Mouse (Mus musculus) frontal cortex, postnatal 36 days (tissue): Measurements from ENCODE around the gene Ppt2.

Source experiments
- DNase-seq, 2 experiments: peaks; one replicate each; pipeline ENCODE4 v3.0.0; 2022; ENCODE audit warnings: low spot score in 2 of 2

The Ppt2 gene

GRCm38 (mm10) chr17:34639461-34640255 is 11.3 kb upstream of the Ppt2 start:
- DNase-seq = no peak

- DNase-seq = no peak
These were observed 9.1 kb upstream of the Ppt2 start for GRCm38 (mm10) chr17:34637459-34637858.

GRCm38 (mm10) chr17:34635671-34636070 is 7.4 kb upstream of the Ppt2 start:
- DNase-seq = no peak

- DNase-seq = peak; percentile 86 to 90
These were observed 4.0 kb upstream of the Ppt2 start for GRCm38 (mm10) chr17:34632261-34632691.

GRCm38 (mm10) chr17:34631647-34632046 is 3.3 kb upstream of the Ppt2 start:
- DNase-seq = no peak

- no peak for DNase-seq
These were observed 2.5 kb upstream of the Ppt2 start for GRCm38 (mm10) chr17:34630761-34631301.

- DNase-seq = no peak
These were observed 1.7 kb upstream of the Ppt2 start for GRCm38 (mm10) chr17:34629796-34630603.

GRCm38 (mm10) chr17:34629221-34629751 is 976 bp upstream of the Ppt2 start, which contains the start of gene Prrt1:
Prrt1 (plus strand) TSS chr17:34629533.
- DNase-seq = peak; percentile 68 to 71

- DNase-seq = no peak
These were observed 296 bp upstream of the Ppt2 start for GRCm38 (mm10) chr17:34628644-34628967.

GRCm38 (mm10) chr17:34627093-34627942 is 992 bp downstream of the Ppt2 start:
- peak; percentile 85 to 88 for DNase-seq

- no peak for DNase-seq
These were observed 1.6 kb downstream of the Ppt2 start for GRCm38 (mm10) chr17:34626773-34627092.

- no peak for DNase-seq
These were observed 2.1 kb downstream of the Ppt2 start for GRCm38 (mm10) chr17:34626062-34626772.

- DNase-seq = no peak
These were observed 3.3 kb downstream of the Ppt2 start for GRCm38 (mm10) chr17:34624981-34625380.

GRCm38 (mm10) chr17:34623161-34623560 is 5.1 kb downstream of the Ppt2 start:
- DNase-seq = no peak

- no peak for DNase-seq
These were observed 7.3 kb downstream of the Ppt2 start for GRCm38 (mm10) chr17:34621006-34621405.

- DNase-seq = peak in 1 of 2 experiments; percentile 77
These were observed 9.3 kb downstream of the Ppt2 start for GRCm38 (mm10) chr17:34618999-34619398.

- DNase-seq = no peak
These were observed 12.4 kb downstream of the Ppt2 start, which contains the start of gene Egfl8 for GRCm38 (mm10) chr17:34615871-34616270. Egfl8 (minus strand) TSS chr17:34615971.

- DNase-seq = no peak
These were observed 14.5 kb downstream of the Ppt2 start for GRCm38 (mm10) chr17:34613830-34614229.

- DNase-seq = no peak
These were observed 15.2 kb downstream of the Ppt2 start for GRCm38 (mm10) chr17:34613054-34613645.

GRCm38 (mm10) chr17:34611050-34611449 is 17.3 kb downstream of the Ppt2 start:
- DNase-seq = no peak
